Mouse (Mus musculus) cerebellum, adult 2 months (tissue): ENCODE results near the gene Eya4.

Experiments
- CTCF ChIP-seq: fragments of 200-500 bp; IDR thresholded peaks from 2 replicates; pipeline ENCODE4 v1.5.1; 2011; ENCODE audit warnings: low read depth, mild to moderate bottlenecking, control low read depth, low read length, moderate library complexity, borderline replicate concordance; ENCODE audit not compliant: insufficient read depth
- POLR2A ChIP-seq: fragments of 200-500 bp; IDR thresholded peaks from 2 replicates; pipeline ENCODE4 v1.6.1; 2011; ENCODE audit warnings: low read length, control low read depth, borderline replicate concordance; ENCODE audit not compliant: insufficient read depth

DNA sequence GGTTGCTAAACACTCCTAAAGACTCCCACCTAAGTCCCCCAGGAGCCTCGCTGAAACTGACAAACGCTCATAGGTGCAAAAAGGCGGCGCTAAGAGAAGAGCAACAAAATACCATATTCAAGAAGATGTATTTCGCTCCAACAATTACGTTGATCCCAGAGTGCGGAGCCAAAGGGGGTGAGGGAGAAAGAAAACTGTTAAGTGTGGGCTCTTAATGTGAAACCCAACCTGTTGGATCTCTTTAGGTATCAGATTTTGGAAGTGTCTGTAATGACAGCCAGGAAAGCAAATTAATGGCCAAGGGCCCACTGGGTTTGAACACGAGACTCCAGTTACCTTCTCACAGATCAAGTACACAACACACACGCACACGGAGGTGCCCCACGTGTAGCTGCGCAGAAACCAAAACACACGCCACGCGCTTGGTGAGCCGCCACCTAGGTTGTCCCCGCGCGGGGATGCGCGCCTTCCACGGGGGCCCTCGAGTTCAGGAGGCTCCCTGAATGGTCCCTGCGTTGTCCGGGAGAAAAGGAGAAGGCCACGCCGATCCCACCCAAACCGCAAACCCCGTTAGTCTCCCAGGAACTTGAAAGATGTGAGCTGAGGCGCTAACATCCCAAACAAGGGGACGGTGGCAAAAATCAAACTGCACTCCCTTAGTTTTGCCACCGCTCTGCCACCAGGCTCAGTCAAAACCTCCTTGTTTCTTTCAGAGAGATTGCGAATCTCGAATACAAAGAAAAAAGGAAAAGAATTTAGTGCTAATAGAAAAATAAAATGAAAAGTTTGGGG is 2.3 kb downstream of the Eya4 start:
- TF ChIP-seq CTCF (no peak), POLR2A (no peak)
